Mouse (Mus musculus) heart, embryonic 10.5 days (tissue): ENCODE data around the gene Runx1. TPM values are rescaled to one million over a fixed set of nuclear protein-coding genes. Genes with fewer than 3 reads are reported as not detected.

Experiments used
- DNase-seq: peaks from one replicate; pipeline ENCODE4 v3.0.0-alpha.2; 2017; ENCODE audit warnings: low spot score
- H3K27ac ChIP-seq: fragments of 300-500 bp; sonication (generic); 2 replicates; pipeline ENCODE4 v1.5.1; 2016; ENCODE audit warnings: mild to moderate bottlenecking
- H3K27me3 ChIP-seq: fragments of 300-500 bp; sonication (generic); 2 replicates; pipeline ENCODE4 v1.6.1; 2016; ENCODE audit warnings: mild to moderate bottlenecking; ENCODE audit not compliant: poor library complexity, insufficient read depth, severe bottlenecking
- H3K36me3 ChIP-seq: fragments of 300-500 bp; sonication (generic); 2 replicates; pipeline ENCODE4 v1.6.1; 2016; ENCODE audit warnings: mild to moderate bottlenecking, moderate library complexity
- H3K4me1 ChIP-seq: fragments of 300-500 bp; sonication (generic); 2 replicates; pipeline ENCODE4 v1.6.1; 2016; ENCODE audit warnings: mild to moderate bottlenecking
- H3K4me3 ChIP-seq: fragments of 300-500 bp; sonication (generic); 2 replicates; pipeline ENCODE4 v1.5.1; 2016; ENCODE audit warnings: mild to moderate bottlenecking, moderate library complexity
- H3K9me3 ChIP-seq: fragments of 300-500 bp; sonication (generic); 2 replicates; pipeline ENCODE4 v1.6.1; 2016; ENCODE audit warnings: mild to moderate bottlenecking, moderate library complexity
- WGBS: fragments of 180-500 bp; shearing (Covaris S2); methylation state at CpG from one replicate; pipeline ENCODE4 v1.1.7; 2016; 5-methylcytosine and 5-hydroxymethylcytosine counted together
- polyA plus RNA-seq: library from polyadenylated mRNA; unstranded; fragments of >200 nt; fragmentation: Nextera tagmentation; extraction: Ambion mirVana; gene quantifications from 2 replicates; pipeline ENCODE4 v1.2.1, GENCODE M21; 2016

Gene Runx1
- polyA plus RNA-seq, result 1.0 and 2.5 TPM in 2 replicates

DNA sequence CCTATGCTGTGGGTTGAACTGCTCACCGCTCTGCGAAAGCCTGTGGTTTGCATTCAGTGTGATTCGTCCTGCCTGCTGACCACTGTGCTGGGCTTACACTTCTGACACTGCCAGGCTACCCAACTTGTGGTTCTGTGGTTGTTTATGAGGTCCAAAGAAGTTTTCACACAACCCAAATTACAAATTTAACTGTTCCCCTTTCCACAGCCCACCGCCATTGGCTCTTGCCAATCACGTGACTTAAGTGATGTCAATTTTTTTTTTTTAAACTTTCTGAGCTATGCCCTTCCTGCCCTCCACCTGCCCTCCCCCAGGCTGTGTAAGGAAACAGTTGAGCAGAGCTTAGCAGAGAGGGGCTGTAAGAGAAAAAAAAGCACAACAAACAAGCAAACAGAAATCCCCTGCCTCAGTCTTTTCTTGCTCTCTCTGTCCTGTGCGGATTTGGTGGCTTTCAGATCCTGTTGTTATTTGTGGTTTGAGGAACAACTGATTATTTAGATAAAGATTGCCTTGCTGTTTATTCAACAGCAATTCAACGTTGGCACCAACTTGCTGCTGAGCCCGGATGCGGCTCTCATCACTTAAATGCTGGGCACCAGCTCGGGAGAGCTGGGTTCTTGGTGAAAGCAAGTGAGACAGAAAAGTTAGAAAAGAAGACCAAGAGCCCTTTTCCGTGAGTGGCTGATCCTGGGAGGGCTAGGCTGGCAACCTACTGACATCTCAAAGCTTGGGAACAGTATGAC is at the start of gene Runx1:
Runx1 (minus strand) TSS at position 242 of the 743 bp plus-strand sequence.
- 84% methylated on average over 11 of the region's 11 CpGs for WGBS
- Histone ChIP-seq H3K27ac (no peak within 1 kb of the TSS), H3K27me3 (peaks cover 90% of the 10 kb centered on the region)

DNA sequence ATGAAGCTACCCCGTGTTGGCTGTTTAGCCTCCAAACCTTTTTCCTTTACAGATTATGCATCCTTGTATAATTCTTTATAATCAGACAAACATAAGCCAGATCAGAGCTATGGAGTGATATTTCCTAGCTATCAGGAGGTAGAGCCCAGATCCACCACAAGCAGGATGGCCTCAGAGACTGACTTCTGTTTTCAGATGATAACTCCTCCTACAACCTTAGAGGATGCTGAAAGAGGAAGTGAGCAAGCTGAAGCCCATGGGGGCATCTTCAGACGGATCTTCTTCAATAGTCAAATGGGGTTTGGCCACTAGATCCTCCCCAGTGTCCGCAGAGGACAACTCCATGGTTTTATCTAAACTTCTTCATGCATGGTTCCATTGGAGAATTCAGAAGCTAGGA is 48.1 kb upstream of the Runx1 start:
- 75% methylated on average over 3 of the region's 3 CpGs for WGBS
- no peak for DNase-seq
- H3K4me1 ChIP-seq, result 0 out of 2 replicates have a peak, but pooled peaks cover 7% of the 10 kb centered on the region
- H3K9me3 ChIP-seq, result peaks cover 4% of the 10 kb centered on the region; the same call in 1 of the 2 replicates
- H3K36me3 ChIP-seq, result no peaks in the 10 kb centered on the region
- no peak overlapping the region for H3K4me3 ChIP-seq
- peaks cover 90% of the 10 kb centered on the region for H3K27me3 ChIP-seq
- no peak overlapping the region for H3K27ac ChIP-seq

More for the DNA sequence above, at the start of gene Runx1:
- no peak for DNase-seq
- Histone ChIP-seq H3K4me3 (no peak within 1 kb of the TSS), H3K9me3 (no peaks in the 10 kb centered on the region), H3K36me3 (no peaks in the 10 kb centered on the region), H3K4me1 (peaks cover 30% of the 10 kb centered on the region)

DNA sequence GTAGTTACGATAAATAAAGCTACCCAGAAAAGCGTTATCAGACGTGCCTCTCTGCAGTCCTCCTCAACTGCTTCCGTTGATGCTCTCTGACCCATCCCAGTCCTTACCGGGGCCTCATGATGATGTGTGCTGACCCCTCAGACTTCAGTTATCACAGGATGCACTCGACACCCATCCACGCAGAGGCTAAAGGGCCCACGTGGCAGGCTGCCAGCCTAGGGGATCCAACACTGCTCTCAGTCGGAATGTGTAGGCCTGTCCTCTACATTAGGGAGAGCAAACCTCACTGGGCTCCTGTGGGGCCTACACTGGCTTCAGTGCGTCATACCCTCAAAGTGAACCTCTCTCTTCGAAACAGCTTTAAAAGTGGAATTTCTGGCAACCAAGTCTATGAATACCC is 45.8 kb upstream of the Runx1 start:
- Histone ChIP-seq H3K9me3 (peaks cover 4% of the 10 kb centered on the region; the same call in 1 of the 2 replicates), H3K27ac (no peak overlapping the region; the same call in 1 of the 2 replicates), H3K4me3 (no peak overlapping the region), H3K4me1 (0 out of 2 replicates have a peak, but pooled peaks cover 7% of the 10 kb centered on the region), H3K27me3 (peaks cover 78% of the 10 kb centered on the region), H3K36me3 (no peaks in the 10 kb centered on the region)
- 60% methylated on average over 11 of the region's 11 CpGs for WGBS
- DNase-seq, result no peak

DNA sequence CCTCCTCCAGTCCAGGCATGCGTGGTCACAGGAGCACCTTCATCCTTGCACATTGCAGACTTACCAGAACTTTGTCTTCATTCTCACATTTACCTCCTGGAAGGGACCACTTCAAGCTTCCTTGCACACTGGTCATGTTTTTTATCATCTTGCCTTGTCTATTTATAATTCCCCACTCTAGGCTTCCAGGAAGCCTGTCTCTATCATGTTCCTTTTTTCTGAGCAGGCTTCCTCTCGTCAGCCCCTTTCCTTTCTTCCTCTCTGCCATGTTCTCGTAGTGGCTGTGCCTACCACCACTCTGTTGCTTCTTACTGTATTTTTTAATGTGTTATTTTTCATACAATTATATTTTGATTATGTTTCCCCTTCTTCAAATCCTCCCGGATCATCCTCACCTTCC is 42.6 kb upstream of the Runx1 start:
- H3K4me3 ChIP-seq, result no peak overlapping the region
- H3K27ac ChIP-seq, result no peak overlapping the region
- 0 out of 2 replicates have a peak, but pooled peaks cover 7% of the 10 kb centered on the region for H3K4me1 ChIP-seq
- DNase-seq, result no peak
- H3K36me3 ChIP-seq, result no peaks in the 10 kb centered on the region
- peaks cover 64% of the 10 kb centered on the region for H3K27me3 ChIP-seq
- WGBS, result 70% methylated on average over 4 of the region's 4 CpGs
- no peaks in the 10 kb centered on the region for H3K9me3 ChIP-seq

DNA sequence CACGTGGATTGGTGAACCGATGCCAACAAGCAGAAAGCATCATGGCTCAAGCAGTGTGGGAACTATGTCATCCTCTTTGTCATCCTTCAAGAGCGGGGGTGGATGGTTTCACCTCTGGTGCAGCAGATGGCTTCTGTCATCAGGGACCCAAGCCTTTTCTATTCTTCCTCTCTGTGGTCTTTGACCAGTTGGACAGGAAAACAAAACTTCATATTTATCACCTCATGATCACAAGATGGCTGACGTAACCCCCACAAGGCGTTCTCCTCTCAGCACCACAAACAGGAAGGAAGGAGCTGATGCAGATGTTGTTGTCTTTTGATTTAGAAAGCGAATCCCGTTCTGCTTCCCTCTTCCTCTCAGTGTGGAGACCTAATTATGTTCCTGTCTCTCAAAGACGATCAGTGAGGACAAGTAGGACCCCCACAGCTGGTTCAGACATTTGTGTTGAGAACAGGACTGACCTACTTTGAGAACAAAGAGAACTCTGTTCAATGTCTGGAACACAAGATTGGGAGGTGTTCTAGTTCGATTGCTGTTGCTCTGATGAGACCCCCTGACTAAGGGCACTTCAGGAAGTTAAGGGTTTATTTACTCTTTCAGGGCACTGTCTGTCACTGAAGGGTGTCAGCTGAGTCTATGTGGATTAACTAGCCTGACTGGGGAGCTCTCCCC is 41.4 kb upstream of the Runx1 start:
- peaks cover 56% of the 10 kb centered on the region for H3K27me3 ChIP-seq
- no peaks in the 10 kb centered on the region for H3K9me3 ChIP-seq
- no peak overlapping the region for H3K4me3 ChIP-seq
- 0 out of 2 replicates have a peak, but pooled peaks cover 7% of the 10 kb centered on the region for H3K4me1 ChIP-seq
- 68% methylated on average over 9 of the region's 9 CpGs for WGBS
- no peaks in the 10 kb centered on the region for H3K36me3 ChIP-seq
- no peak for DNase-seq
- H3K27ac ChIP-seq, result no peak overlapping the region

DNA sequence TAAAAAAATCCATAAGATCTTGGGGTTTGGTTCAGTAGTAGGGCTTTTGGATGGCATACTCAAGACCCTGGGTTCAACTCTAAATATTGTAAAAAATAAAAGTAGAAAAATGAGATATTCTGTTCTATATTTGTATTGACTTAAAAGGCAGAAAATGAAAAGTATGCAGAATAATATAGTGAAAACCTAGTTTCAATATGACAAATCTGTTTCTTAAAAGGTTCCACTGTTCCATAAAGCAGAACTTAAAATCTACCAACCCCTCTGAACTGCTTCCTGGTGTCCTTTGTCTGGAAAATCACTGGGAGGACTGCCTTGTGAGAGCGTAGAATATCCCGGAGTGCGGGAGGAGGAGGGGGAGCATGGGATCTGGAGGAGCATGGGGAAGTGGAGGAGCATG is 39.4 kb upstream of the Runx1 start:
- Histone ChIP-seq H3K4me3 (no peak overlapping the region), H3K36me3 (no peaks in the 10 kb centered on the region), H3K27me3 (peaks cover 52% of the 10 kb centered on the region), H3K9me3 (no peaks in the 10 kb centered on the region), H3K27ac (no peak overlapping the region), H3K4me1 (no peaks in the 10 kb centered on the region)
- 84% methylated on average over 3 of the region's 3 CpGs for WGBS
- DNase-seq, result no peak

DNA sequence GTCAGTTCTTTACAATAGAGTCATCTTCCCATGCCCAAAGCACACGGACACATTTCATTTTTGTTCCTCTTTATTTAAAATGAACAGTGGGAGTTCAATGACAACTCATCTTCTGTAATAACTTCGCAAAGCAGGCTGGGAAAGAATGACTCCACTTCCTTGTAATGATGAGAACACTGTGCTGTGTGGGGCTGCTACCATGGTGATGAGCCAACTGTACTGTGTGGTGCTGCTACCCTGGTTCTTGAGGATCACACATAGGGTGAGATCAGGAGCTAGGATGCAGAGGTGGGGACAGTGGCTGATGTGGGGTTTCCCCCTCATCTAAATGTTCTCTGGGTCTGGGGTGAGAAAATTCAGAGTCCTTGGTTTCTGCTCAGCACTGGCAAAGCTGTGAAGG is 38.2 kb upstream of the Runx1 start:
- WGBS, result 76% methylated on average over 2 of the region's 2 CpGs
- H3K27me3 ChIP-seq, result peaks cover 45% of the 10 kb centered on the region
- H3K4me1 ChIP-seq, result no peaks in the 10 kb centered on the region
- H3K27ac ChIP-seq, result no peak overlapping the region
- H3K9me3 ChIP-seq, result no peaks in the 10 kb centered on the region
- no peak overlapping the region for H3K4me3 ChIP-seq
- H3K36me3 ChIP-seq, result no peaks in the 10 kb centered on the region
- DNase-seq, result no peak

DNA sequence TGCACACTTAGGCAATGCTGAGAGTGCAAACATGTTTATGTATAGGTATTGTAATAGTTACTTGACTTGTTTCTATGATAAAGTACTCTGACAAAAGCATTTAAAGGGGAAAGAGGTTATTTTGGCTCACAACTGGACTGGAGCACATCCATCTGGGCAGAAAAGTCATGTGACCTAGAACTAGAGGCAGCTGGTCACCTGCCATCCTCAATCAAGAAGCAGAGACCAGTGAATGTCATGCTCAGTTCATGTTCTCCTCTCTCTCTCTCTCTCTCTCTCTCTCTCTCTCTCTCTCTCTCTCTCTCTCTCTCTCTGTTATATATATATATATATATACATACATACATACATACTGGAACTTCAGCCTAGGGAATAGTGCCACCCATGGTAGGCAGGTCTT is 37.2 kb upstream of the Runx1 start:
- peaks cover 51% of the 10 kb centered on the region for H3K27me3 ChIP-seq
- no peak overlapping the region for H3K4me3 ChIP-seq
- no peaks in the 10 kb centered on the region for H3K9me3 ChIP-seq
- no peaks in the 10 kb centered on the region for H3K36me3 ChIP-seq
- H3K27ac ChIP-seq, result no peak overlapping the region
- no peak for DNase-seq
- H3K4me1 ChIP-seq, result no peaks in the 10 kb centered on the region

DNA sequence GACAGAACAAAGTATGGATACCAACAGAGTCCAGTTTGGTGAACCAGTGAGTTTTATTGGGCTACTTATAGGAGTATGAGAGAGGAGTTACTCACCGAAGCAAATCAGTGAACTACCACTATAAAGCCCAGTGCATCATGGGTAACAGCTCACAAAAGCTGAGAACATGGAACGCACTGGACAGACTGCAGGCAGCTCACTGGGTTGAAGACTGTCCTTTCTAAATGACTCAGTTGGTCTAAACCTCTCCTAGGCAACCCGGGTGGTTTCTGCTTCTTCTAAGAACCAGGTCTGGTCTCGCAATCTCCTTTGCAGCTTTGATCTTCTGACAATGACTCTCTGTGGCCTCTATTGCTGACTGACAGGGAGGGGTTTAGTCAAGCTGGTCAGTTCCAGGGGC is 36.5 kb upstream of the Runx1 start:
- no peak overlapping the region for H3K27ac ChIP-seq
- no peaks in the 10 kb centered on the region for H3K4me1 ChIP-seq
- WGBS, result 80% methylated on average over 4 of the region's 4 CpGs
- peaks cover 56% of the 10 kb centered on the region for H3K27me3 ChIP-seq
- no peaks in the 10 kb centered on the region for H3K36me3 ChIP-seq
- H3K9me3 ChIP-seq, result no peaks in the 10 kb centered on the region
- no peak overlapping the region for H3K4me3 ChIP-seq
- DNase-seq, result no peak

DNA sequence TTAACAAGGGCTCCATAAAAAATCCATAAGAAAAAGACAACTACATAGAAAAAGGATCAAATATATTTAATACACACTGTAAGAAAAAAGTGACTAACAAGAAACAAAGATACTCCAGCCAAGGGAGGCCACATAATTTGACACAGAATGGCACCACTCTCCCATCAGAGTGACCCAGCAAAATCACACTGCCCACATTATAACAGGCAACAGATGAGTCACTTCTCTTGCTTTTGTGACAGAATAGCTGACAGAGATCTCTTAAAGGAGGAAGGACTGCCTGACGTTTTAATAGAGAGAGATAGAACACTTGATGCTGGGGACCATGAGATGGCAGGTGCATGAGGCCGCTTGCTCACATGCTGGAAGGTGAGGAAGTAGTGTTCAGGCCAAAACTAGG is 35.6 kb upstream of the Runx1 start:
- Histone ChIP-seq H3K9me3 (no peaks in the 10 kb centered on the region), H3K27me3 (peaks cover 51% of the 10 kb centered on the region), H3K27ac (no peak overlapping the region), H3K4me1 (no peaks in the 10 kb centered on the region), H3K36me3 (no peaks in the 10 kb centered on the region), H3K4me3 (no peak overlapping the region)
- WGBS, result 76% methylated on average over 2 of the region's 2 CpGs
- no peak for DNase-seq

DNA sequence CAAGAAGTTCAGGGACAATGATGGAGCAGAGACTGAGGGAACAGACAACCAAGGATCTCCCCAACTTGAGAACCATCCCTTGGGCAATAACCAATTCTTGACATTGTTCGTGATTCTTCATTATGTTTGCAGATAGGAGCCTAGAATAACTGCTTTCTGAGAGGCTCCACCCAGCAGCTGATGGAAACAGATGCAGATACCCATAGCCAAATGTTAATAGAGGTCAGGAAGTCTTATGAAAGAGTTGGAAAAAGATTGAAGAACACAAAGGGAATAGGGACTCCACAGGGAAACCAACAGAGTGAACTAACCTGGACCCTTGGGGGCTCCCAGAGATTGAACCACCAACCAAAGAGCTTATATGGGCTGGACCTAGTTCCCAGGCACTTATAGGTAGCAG is 34.7 kb upstream of the Runx1 start:
- no peak overlapping the region for H3K27ac ChIP-seq
- peaks cover 41% of the 10 kb centered on the region for H3K27me3 ChIP-seq
- no peaks in the 10 kb centered on the region for H3K9me3 ChIP-seq
- H3K36me3 ChIP-seq, result no peaks in the 10 kb centered on the region
- H3K4me3 ChIP-seq, result no peak overlapping the region
- DNase-seq, result no peak
- H3K4me1 ChIP-seq, result no peaks in the 10 kb centered on the region
- 76% methylated on average over 1 of the region's 1 CpGs for WGBS

DNA sequence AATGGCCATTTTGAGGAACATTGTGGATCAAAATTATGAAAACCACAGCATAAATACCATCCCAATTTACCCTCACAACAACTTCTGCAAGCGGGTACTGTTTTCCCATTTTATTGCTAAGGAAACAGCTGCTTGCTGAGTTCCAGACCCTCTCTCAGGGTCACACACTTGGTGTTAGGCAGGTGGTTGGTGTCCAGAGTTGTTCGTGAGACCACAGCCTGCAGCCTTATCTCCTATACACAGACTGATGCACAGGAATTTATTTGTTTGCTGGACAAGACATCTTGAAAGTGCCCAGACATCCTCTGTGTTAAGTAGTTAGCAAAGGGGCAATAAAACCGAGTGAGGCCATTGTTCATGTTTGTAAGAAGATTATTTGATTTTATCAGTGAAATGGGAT is 30.8 kb upstream of the Runx1 start:
- Histone ChIP-seq H3K4me1 (no peaks in the 10 kb centered on the region), H3K36me3 (no peaks in the 10 kb centered on the region), H3K27me3 (peaks cover 67% of the 10 kb centered on the region), H3K4me3 (no peak overlapping the region), H3K9me3 (no peaks in the 10 kb centered on the region), H3K27ac (no peak overlapping the region)
- 61% methylated on average over 3 of the region's 3 CpGs for whole genome bisulfite sequencing
- DNase-seq, result no peak

DNA sequence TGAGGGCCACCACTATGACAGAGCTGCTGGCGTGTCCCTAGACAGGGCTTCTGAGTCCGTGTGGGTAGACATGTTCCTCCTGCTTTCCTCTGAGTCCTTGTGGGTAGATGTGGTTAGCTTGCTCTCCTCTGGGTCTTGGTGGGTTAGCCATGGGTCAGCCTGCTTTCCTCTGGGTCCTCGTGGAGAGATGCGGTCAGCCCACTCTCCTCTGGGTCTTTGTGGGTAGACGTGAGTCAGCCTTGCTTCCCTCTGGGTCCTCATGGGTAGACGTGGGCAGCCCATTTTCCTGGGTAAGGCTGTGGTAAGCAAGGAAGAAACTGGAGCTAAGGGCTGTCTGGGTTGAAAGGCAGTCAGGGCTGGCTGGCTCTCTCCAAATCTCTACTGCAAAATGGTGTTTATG is 26.3 kb upstream of the Runx1 start:
- H3K36me3 ChIP-seq, result no peaks in the 10 kb centered on the region
- DNase-seq, result no peak
- no peaks in the 10 kb centered on the region for H3K9me3 ChIP-seq
- H3K27me3 ChIP-seq, result peaks cover 52% of the 10 kb centered on the region
- H3K4me3 ChIP-seq, result no peak overlapping the region
- H3K4me1 ChIP-seq, result no peaks in the 10 kb centered on the region
- WGBS, result 88% methylated on average over 6 of the region's 6 CpGs
- no peak overlapping the region for H3K27ac ChIP-seq
